Mouse (Mus musculus) hindbrain, embryonic 11.5 days (tissue): ENCODE data around the gene Rnf144b. TPM values are rescaled to one million over a fixed set of nuclear protein-coding genes. Genes with fewer than 3 reads are reported as not detected.

Experiments used
- ATAC-seq: fragments of 200-750 bp; cut with Nextera tagmentation; 2 replicates; pipeline ENCODE4 v1.8.0; 2017; ENCODE audit warnings: mild to moderate bottlenecking, moderate TSS enrichment, moderate library complexity; ENCODE audit not compliant: low FRiP score
- DNase-seq: peaks from one replicate; pipeline ENCODE4 v3.0.0-alpha.2; 2015; ENCODE audit warnings: low spot score
- H3K27ac ChIP-seq: fragments of 300-500 bp; sonication (generic); 2 replicates; pipeline ENCODE4 v1.5.1; 2014; ENCODE audit warnings: mild to moderate bottlenecking, low read depth, low read length
- H3K27me3 ChIP-seq: fragments of 300-500 bp; sonication (generic); 2 replicates; pipeline ENCODE4 v1.6.1; 2014; ENCODE audit warnings: mild to moderate bottlenecking, low read length, moderate library complexity, mixed read lengths; ENCODE audit not compliant: control insufficient read depth, insufficient read depth
- H3K36me3 ChIP-seq: fragments of 300-500 bp; sonication (generic); 2 replicates; pipeline ENCODE4 v1.6.1; 2014; ENCODE audit warnings: mild to moderate bottlenecking, low read length, moderate library complexity, mixed read lengths; ENCODE audit not compliant: control insufficient read depth, insufficient read depth
- H3K4me1 ChIP-seq: fragments of 300-500 bp; sonication (generic); replicated peaks from 2 replicates; pipeline ENCODE4 v1.6.1; 2014; ENCODE audit warnings: low read length, mixed read lengths; ENCODE audit not compliant: control insufficient read depth, insufficient read depth
- H3K4me2 ChIP-seq: fragments of 300-500 bp; sonication (generic); replicated peaks from 2 replicates; pipeline ENCODE4 v1.6.1; 2014; ENCODE audit warnings: mild to moderate bottlenecking, low read depth, low read length
- H3K4me3 ChIP-seq: fragments of 300-500 bp; sonication (generic); 2 replicates; pipeline ENCODE4 v1.5.1; 2014; ENCODE audit warnings: low read depth, low read length
- H3K9ac ChIP-seq: fragments of 300-500 bp; sonication (generic); 2 replicates; pipeline ENCODE4 v1.6.1; 2014; ENCODE audit warnings: low read depth, low read length
- H3K9me3 ChIP-seq: fragments of 300-500 bp; sonication (generic); 2 replicates; pipeline ENCODE4 v1.6.1; 2016; ENCODE audit warnings: low read length; ENCODE audit not compliant: control insufficient read depth
- WGBS: fragments of 180-500 bp; shearing (Covaris S2); extraction: QIAGEN DNeasy Blood & Tissue Kit; methylation state at CpG from one replicate; pipeline ENCODE4 v1.1.7; 2014; 5-methylcytosine and 5-hydroxymethylcytosine counted together
- polyA plus RNA-seq: library from polyadenylated mRNA; unstranded; fragments of >200 nt; fragmentation: Nextera tagmentation; extraction: Ambion mirVana; gene quantifications from 2 replicates; pipeline ENCODE4 v1.2.1, GENCODE M21; 2014

Gene Rnf144b
- polyA plus RNA-seq, 1 experiment from 2014 or later, result 1.2 TPM

- ATAC-seq, result no peak
- H3K4me1 ChIP-seq, result no peaks in the 10 kb centered on the region
- H3K27me3 ChIP-seq, result no peaks in the 10 kb centered on the region
- no peak overlapping the region for H3K27ac ChIP-seq
- H3K9ac ChIP-seq, result no peak overlapping the region
- H3K36me3 ChIP-seq, result no peaks in the 10 kb centered on the region
- no peak overlapping the region for H3K4me2 ChIP-seq
- DNase-seq, result no peak
- H3K4me3 ChIP-seq, result no peak overlapping the region
- WGBS, result 90% methylated on average over 6 of the region's 6 CpGs
- H3K9me3 ChIP-seq, result no peaks in the 10 kb centered on the region
These were observed 88.5 kb downstream of the Rnf144b start for GRCm38 (mm10) chr13:47210992-47211391.

- no peak overlapping the region for H3K9ac ChIP-seq
- no peak for ATAC-seq
These were observed 89.1 kb downstream of the Rnf144b start for GRCm38 (mm10) chr13:47211581-47211980.

DNA sequence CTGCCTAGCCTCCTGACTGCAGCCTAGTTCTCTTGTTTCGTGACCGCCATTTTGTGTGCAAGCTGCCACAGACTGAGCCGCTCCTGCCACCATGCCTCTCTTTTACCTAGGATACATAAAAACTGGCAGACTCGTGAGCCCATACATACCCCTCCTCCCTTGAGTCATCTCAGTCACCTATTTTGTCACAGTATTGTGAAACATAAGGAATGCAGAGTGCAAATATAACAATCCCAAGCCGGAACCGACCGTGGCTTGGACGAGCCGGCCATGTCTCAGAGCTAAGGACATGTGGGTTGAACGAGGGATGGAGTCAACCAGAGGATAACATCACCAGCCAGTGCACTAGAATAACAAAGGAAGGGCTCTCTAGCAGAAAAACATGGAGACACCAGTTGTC is 91.4 kb downstream of the Rnf144b start:
- ATAC-seq (no peak), DNase-seq (no peak)
- no peak overlapping the region for H3K4me2 ChIP-seq
- no peak overlapping the region for H3K27ac ChIP-seq
- H3K4me3 ChIP-seq, result no peak overlapping the region
- no peak overlapping the region for H3K9ac ChIP-seq
- 91% methylated on average over 10 of the region's 10 CpGs for WGBS
- H3K9me3 ChIP-seq, result no peaks in the 10 kb centered on the region
- no peaks in the 10 kb centered on the region for H3K36me3 ChIP-seq
- H3K27me3 ChIP-seq, result no peaks in the 10 kb centered on the region
- no peaks in the 10 kb centered on the region for H3K4me1 ChIP-seq

More at GRCm38 (mm10) chr13:47211581-47211980, 89.1 kb downstream of the Rnf144b start:
- no peaks in the 10 kb centered on the region for H3K4me1 ChIP-seq
- no peak for DNase-seq
- H3K9me3 ChIP-seq, result no peaks in the 10 kb centered on the region
- no peak overlapping the region for H3K27ac ChIP-seq
- 84% methylated on average over 7 of the region's 7 CpGs for WGBS
- H3K27me3 ChIP-seq, result no peaks in the 10 kb centered on the region
- H3K4me2 ChIP-seq, result no peak overlapping the region
- H3K36me3 ChIP-seq, result no peaks in the 10 kb centered on the region
- H3K4me3 ChIP-seq, result no peak overlapping the region

DNA sequence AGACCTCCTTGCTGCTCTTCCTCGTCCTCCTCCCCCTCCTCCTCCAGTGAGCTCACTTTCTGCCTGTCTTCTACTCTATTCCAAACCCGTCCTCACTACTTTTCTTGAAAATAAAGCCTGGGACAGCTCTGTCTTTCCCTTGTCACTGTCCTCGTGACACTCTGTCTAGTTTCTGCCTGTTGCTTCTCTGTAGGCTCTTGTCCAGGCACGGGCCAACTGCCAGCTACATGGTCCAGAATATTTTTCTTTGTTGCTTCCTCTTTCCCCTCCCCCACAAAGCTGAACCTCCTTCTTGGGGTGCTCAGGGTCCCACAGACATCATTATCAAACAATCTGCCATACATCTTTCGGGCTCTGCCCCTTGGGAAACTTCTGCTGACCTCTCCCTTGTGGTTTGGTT is 92.4 kb downstream of the Rnf144b start:
- no peaks in the 10 kb centered on the region for H3K27me3 ChIP-seq
- ATAC-seq (no peak), DNase-seq (no peak)
- no peak overlapping the region for H3K4me3 ChIP-seq
- no peaks in the 10 kb centered on the region for H3K36me3 ChIP-seq
- no peak overlapping the region for H3K9ac ChIP-seq
- WGBS, result 78% methylated on average over 5 of the region's 5 CpGs
- no peak overlapping the region for H3K27ac ChIP-seq
- no peaks in the 10 kb centered on the region for H3K4me1 ChIP-seq
- no peaks in the 10 kb centered on the region for H3K9me3 ChIP-seq
- no peak overlapping the region for H3K4me2 ChIP-seq

DNA sequence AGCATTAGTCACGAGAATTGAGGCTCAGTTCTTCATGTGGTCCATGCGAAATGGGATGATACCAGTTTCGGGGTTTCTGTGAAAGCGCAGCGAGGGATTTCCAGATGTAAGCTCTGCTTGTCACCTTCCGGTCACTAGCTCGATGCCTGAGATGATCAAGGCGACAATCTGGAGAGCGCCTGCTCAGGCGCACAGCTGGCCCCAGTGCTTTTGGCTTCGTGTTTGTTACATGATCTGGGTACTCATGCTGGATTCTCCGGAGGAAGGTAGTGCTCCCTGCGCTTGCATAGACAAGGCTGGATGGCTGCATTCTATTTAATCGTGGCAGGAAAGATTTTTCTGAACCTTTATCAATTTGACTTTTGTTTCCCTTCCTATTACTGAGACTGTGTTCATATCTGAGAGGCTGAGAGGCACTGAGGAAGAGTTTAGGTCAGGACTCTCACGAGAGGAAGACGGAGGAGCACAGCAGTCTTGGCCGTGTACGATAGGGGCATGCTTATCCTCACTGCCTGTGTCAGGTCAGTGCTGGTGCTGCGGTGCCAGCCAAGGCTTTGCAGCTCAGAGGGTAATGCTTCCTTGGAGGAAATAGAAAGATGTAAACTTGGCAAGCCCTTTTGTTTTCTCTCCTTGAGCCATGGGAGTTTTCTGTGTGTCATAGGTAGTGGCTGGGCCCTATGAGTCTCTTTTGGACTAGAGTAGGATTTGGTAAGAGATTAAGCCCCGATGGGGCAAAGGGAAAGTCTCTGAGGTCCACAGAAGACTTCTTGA is 93.5 kb downstream of the Rnf144b start:
- H3K9me3 ChIP-seq, result no peaks in the 10 kb centered on the region
- H3K36me3 ChIP-seq, result no peaks in the 10 kb centered on the region
- no peak overlapping the region for H3K4me3 ChIP-seq
- H3K4me2 ChIP-seq, result no peak overlapping the region
- WGBS, result 86% methylated on average over 20 of the region's 20 CpGs
- no peaks in the 10 kb centered on the region for H3K4me1 ChIP-seq
- no peaks in the 10 kb centered on the region for H3K27me3 ChIP-seq
- ATAC-seq (no peak), DNase-seq (no peak)
- no peak overlapping the region for H3K9ac ChIP-seq
- H3K27ac ChIP-seq, result no peak overlapping the region

DNA sequence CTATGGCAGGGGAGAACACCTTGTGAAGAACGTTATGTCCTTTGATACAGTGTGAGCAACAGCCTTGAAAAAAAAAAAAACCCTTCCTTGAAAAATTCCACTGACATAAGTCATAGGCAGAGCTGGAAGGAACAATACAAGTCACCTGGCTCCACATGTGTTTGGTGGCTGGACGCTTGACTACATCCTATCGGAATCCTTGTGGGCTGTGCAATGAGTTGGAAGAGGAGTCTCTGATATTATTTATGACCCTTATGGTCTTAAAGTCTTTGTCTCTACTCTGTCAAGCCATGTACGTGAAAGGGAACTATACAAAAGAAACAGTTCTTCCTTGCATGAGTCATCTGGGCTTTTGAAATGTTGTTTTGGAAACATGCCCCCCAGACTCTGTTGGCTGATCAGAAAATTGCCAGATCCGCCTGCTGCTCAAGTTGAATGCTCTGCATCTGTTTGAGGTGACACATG is 94.7 kb downstream of the Rnf144b start:
- no peaks in the 10 kb centered on the region for H3K9me3 ChIP-seq
- WGBS, result 86% methylated on average over 5 of the region's 5 CpGs
- no peaks in the 10 kb centered on the region for H3K4me1 ChIP-seq
- no peak overlapping the region for H3K4me3 ChIP-seq
- no peak overlapping the region for H3K4me2 ChIP-seq
- H3K27me3 ChIP-seq, result no peaks in the 10 kb centered on the region
- ATAC-seq (no peak), DNase-seq (no peak)
- H3K9ac ChIP-seq, result no peak overlapping the region
- no peaks in the 10 kb centered on the region for H3K36me3 ChIP-seq
- H3K27ac ChIP-seq, result no peak overlapping the region

- H3K4me1 ChIP-seq, result no peaks in the 10 kb centered on the region
- no peak overlapping the region for H3K4me2 ChIP-seq
- H3K27ac ChIP-seq, result no peak overlapping the region
- H3K36me3 ChIP-seq, result no peaks in the 10 kb centered on the region
- WGBS, result 79% methylated on average over 6 of the region's 6 CpGs
- DNase-seq, result no peak
- H3K4me3 ChIP-seq, result no peak overlapping the region
- H3K9me3 ChIP-seq, result no peaks in the 10 kb centered on the region
- ATAC-seq, result no peak
- H3K27me3 ChIP-seq, result no peaks in the 10 kb centered on the region
- no peak overlapping the region for H3K9ac ChIP-seq
These were observed 95.9 kb downstream of the Rnf144b start for GRCm38 (mm10) chr13:47218351-47218750.

GRCm38 (mm10) chr13:47220426-47220825 is 98.0 kb downstream of the Rnf144b start:
- Histone ChIP-seq H3K9ac (no peak overlapping the region), H3K27me3 (no peaks in the 10 kb centered on the region), H3K9me3 (no peaks in the 10 kb centered on the region), H3K4me2 (no peak overlapping the region), H3K36me3 (no peaks in the 10 kb centered on the region), H3K4me1 (no peaks in the 10 kb centered on the region), H3K4me3 (no peak overlapping the region), H3K27ac (no peak overlapping the region)
- no peak for ATAC-seq
- 89% methylated on average over 10 of the region's 10 CpGs for WGBS
- DNase-seq, result no peak
